Mouse (Mus musculus) embryonic fibroblast, embryonic 13.5 days (primary cell): ENCODE data around the gene Gm49416.

ENCODE experiments used
- CTCF ChIP-seq: IDR thresholded peaks from 2 replicates; pipeline ENCODE4 v1.5.1; 2011; ENCODE audit warnings: mild to moderate bottlenecking, control low read depth, low read length, moderate library complexity, borderline replicate concordance; ENCODE audit not compliant: insufficient read depth
- POLR2A ChIP-seq: IDR thresholded peaks from 2 replicates; pipeline ENCODE4 v1.6.1; 2011; ENCODE audit warnings: low read depth, mild to moderate bottlenecking, control low read depth, low read length, moderate library complexity

DNA sequence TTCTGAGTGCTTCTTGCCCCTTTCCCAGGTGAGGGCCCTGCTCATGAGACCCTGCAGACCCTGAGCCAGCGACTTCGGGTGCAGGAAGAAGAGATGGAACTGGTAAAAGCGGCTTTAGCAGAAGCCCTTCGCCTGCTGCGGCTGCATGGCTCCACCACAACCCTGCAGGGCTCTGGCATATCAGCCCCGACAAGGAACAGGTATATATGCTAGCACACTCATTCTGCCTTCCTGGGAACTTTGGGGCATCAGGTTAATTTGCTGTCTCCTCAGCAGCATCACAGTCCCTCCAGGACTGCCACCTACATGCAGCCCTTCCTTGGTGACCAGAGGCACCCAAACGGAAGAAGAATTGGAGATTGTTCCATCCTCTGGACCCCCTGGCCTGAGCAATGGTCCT lies 42.0 kb downstream of the Gm49416 start:
- TF ChIP-seq POLR2A (no peak), CTCF (no peak)
